Mouse (Mus musculus) forebrain, embryonic 11.5 days (tissue): ENCODE data around the gene Fyb2. TPM values are rescaled to one million over a fixed set of nuclear protein-coding genes. Genes with fewer than 3 reads are reported as not detected.

Source experiments
- ATAC-seq: fragments of 200-750 bp; cut with Nextera tagmentation; replicated peaks from 2 replicates; pipeline ENCODE4 v1.8.0; 2017; ENCODE audit warnings: moderate TSS enrichment; ENCODE audit not compliant: low FRiP score
- DNase-seq: peaks from one replicate; pipeline ENCODE4 v3.0.0-alpha.2; 2017; ENCODE audit warnings: low spot score
- H3K27ac ChIP-seq: fragments of 300-500 bp; sonication (generic); 2 replicates; pipeline ENCODE4 v1.5.1; 2014; ENCODE audit warnings: low read depth, low read length
- H3K27me3 ChIP-seq: fragments of 300-500 bp; sonication (generic); 2 replicates; pipeline ENCODE4 v1.6.1; 2014; ENCODE audit warnings: mild to moderate bottlenecking, low read length, mixed read lengths; ENCODE audit not compliant: control insufficient read depth, insufficient read depth
- H3K36me3 ChIP-seq: fragments of 300-500 bp; sonication (generic); 2 replicates; pipeline ENCODE4 v1.6.1; 2014; ENCODE audit warnings: mild to moderate bottlenecking, low read length, moderate library complexity, mixed read lengths; ENCODE audit not compliant: control insufficient read depth, insufficient read depth
- H3K4me1 ChIP-seq: fragments of 300-500 bp; sonication (generic); replicated peaks from 2 replicates; pipeline ENCODE4 v1.6.1; 2014; ENCODE audit warnings: low read length, mixed read lengths; ENCODE audit not compliant: control insufficient read depth, insufficient read depth
- H3K4me2 ChIP-seq: fragments of 300-500 bp; sonication (generic); 2 replicates; pipeline ENCODE4 v1.6.1; 2014; ENCODE audit warnings: low read depth, mild to moderate bottlenecking, low read length, moderate library complexity, mixed read lengths; ENCODE audit not compliant: severe bottlenecking
- H3K4me3 ChIP-seq: fragments of 300-500 bp; sonication (generic); 2 replicates; pipeline ENCODE4 v1.5.1; 2014; ENCODE audit warnings: low read depth, low read length
- H3K9ac ChIP-seq: fragments of 300-500 bp; sonication (generic); 2 replicates; pipeline ENCODE4 v1.6.1; 2014; ENCODE audit warnings: low read length
- H3K9me3 ChIP-seq: fragments of 300-500 bp; sonication (generic); 2 replicates; pipeline ENCODE4 v1.6.1; 2016; ENCODE audit warnings: low read length, mixed read lengths; ENCODE audit not compliant: control insufficient read depth
- WGBS: fragments of 180-500 bp; shearing (Covaris S2); extraction: QIAGEN DNeasy Blood & Tissue Kit; methylation state at CpG from one replicate; pipeline ENCODE4 v1.1.7; 2014; 5-methylcytosine and 5-hydroxymethylcytosine counted together
- polyA plus RNA-seq: library from polyadenylated mRNA; unstranded; fragments of >200 nt; fragmentation: Nextera tagmentation; extraction: Ambion mirVana; gene quantifications from 2 replicates; pipeline ENCODE4 v1.2.1, GENCODE M21; 2014

The Fyb2 gene
- polyA plus RNA-seq, 1 experiment from 2014 or later, result 0.17 TPM

DNA sequence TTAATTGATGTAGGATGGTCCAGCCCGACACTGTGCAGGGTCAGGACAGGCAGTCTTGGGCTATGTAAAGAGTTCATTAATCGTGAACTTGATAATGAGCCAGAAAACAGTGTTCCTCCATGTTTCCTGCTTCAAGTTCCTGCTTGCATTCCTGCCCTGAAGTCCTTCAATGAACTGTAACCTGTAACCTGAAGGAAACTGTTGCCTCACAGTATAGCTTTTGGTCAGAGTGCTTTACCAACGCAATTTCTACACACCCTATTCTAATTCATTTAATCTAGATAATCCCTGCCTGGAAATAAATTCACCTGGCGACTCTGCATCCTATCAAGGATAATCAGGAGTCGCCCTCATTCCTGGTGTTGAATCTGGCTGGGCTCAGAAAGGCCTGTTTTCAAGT, 12.1 kb downstream of the Fyb2 start:
- Histone ChIP-seq H3K27ac (no peak overlapping the region), H3K27me3 (no peaks in the 10 kb centered on the region), H3K4me1 (no peaks in the 10 kb centered on the region), H3K4me3 (no peak overlapping the region), H3K36me3 (no peaks in the 10 kb centered on the region), H3K9ac (no peak overlapping the region), H3K4me2 (no peak overlapping the region), H3K9me3 (no peaks in the 10 kb centered on the region)
- 87% methylated on average over 5 of the region's 5 CpGs for WGBS
- DNase-seq (no peak), ATAC-seq (no peak)

DNA sequence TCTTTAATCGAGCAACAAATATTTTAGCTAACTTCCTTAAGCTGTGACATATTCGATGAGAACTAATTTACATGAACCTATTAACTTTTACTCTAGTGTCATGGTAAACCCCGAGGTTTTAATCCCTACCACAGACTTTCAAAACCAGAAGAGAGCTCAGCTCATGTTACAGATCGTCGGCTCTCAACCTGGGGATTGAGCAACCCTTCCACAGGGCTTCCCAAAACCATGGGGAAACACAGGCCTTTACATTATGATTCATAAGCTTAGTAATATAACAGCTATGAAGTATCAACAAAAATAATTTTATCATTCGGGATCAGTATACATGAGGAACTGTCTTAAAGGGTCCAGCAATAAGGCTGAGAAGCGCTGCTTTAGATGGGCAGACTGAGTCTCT, 15.9 kb downstream of the Fyb2 start:
- no peak overlapping the region for H3K27ac ChIP-seq
- H3K4me2 ChIP-seq, result no peak overlapping the region
- 87% methylated on average over 7 of the region's 7 CpGs for WGBS
- no peak overlapping the region for H3K9ac ChIP-seq
- DNase-seq, result no peak
- no peaks in the 10 kb centered on the region for H3K36me3 ChIP-seq
- no peaks in the 10 kb centered on the region for H3K27me3 ChIP-seq
- H3K4me1 ChIP-seq, result no peaks in the 10 kb centered on the region
- H3K4me3 ChIP-seq, result no peak overlapping the region
- H3K9me3 ChIP-seq, result no peaks in the 10 kb centered on the region
- ATAC-seq, result no peak

DNA sequence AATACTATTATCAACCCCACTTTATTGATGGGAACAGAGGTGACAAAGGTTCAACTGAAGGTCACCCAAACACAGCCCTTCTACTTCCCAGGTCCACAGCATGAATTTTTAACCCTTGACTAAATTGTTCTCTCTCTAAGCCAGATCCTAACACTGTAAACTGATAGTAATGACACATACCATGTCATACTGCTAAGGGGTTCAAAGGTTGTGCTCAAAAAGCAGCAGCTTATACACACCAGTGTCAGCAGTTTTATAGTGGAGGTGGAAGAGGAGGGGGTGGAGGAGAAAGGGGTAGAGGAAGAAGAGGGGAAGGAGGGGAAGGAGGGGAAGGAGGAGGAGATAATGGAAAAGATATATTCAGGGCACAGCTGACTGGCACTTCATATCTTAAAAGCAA, 20.4 kb downstream of the Fyb2 start:
- H3K27me3 ChIP-seq, result no peaks in the 10 kb centered on the region
- no peaks in the 10 kb centered on the region for H3K9me3 ChIP-seq
- no peak for ATAC-seq

GRCm38 (mm10) chr4:104934997-104935396, 21.7 kb downstream of the Fyb2 start:
- DNase-seq (no peak), ATAC-seq (no peak)
- WGBS, result 80% methylated on average over 3 of the region's 3 CpGs
- H3K9ac ChIP-seq, result no peak overlapping the region
- no peaks in the 10 kb centered on the region for H3K27me3 ChIP-seq
- H3K4me1 ChIP-seq, result no peaks in the 10 kb centered on the region
- no peak overlapping the region for H3K4me2 ChIP-seq
- H3K9me3 ChIP-seq, result no peaks in the 10 kb centered on the region
- H3K4me3 ChIP-seq, result no peak overlapping the region
- H3K27ac ChIP-seq, result no peak overlapping the region
- no peaks in the 10 kb centered on the region for H3K36me3 ChIP-seq

More for the DNA sequence above, 20.4 kb downstream of the Fyb2 start:
- H3K4me2 ChIP-seq, result no peak overlapping the region
- no peaks in the 10 kb centered on the region for H3K4me1 ChIP-seq
- H3K9ac ChIP-seq, result no peak overlapping the region
- DNase-seq, result no peak
- H3K36me3 ChIP-seq, result no peaks in the 10 kb centered on the region
- H3K27ac ChIP-seq, result no peak overlapping the region
- H3K4me3 ChIP-seq, result no peak overlapping the region

DNA sequence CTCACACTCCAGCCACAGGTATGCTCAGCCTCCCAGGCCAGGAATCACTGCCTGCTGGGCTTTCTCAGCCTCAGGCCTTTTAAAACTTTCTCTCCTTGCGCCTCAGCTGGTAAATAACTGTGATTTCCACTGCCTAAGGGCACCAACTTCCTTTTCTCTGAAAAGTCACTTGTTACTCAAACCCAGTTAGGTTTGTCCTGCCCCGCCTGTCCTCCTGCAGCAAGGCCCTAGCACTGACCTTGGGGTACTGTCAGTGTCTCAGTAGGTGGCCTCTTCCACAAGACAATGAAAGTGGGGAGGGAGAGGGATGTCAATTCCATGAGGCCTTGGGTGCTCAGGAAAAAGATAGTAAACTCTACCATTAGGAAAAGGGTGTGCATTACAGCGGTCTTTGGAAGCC, 22.2 kb downstream of the Fyb2 start:
- H3K4me2 ChIP-seq, result no peak overlapping the region
- H3K27ac ChIP-seq, result no peak overlapping the region
- no peaks in the 10 kb centered on the region for H3K9me3 ChIP-seq
- no peak for ATAC-seq
- no peak for DNase-seq
- no peak overlapping the region for H3K4me3 ChIP-seq
- 78% methylated on average over 3 of the region's 3 CpGs for WGBS
- H3K4me1 ChIP-seq, result no peaks in the 10 kb centered on the region
- H3K36me3 ChIP-seq, result no peaks in the 10 kb centered on the region
- no peaks in the 10 kb centered on the region for H3K27me3 ChIP-seq
- H3K9ac ChIP-seq, result no peak overlapping the region

- no peaks in the 10 kb centered on the region for H3K9me3 ChIP-seq
- no peak overlapping the region for H3K9ac ChIP-seq
- H3K27me3 ChIP-seq, result no peaks in the 10 kb centered on the region
- no peaks in the 10 kb centered on the region for H3K36me3 ChIP-seq
- H3K4me1 ChIP-seq, result no peaks in the 10 kb centered on the region
- no peak for DNase-seq
- H3K27ac ChIP-seq, result no peak overlapping the region
- no peak overlapping the region for H3K4me2 ChIP-seq
- no peak overlapping the region for H3K4me3 ChIP-seq
- ATAC-seq, result no peak
- WGBS, result 63% methylated on average over 9 of the region's 9 CpGs
Observed at GRCm38 (mm10) chr4:104936011-104936410, 22.8 kb downstream of the Fyb2 start.

- Histone ChIP-seq H3K4me3 (no peak overlapping the region), H3K27me3 (no peaks in the 10 kb centered on the region), H3K36me3 (no peaks in the 10 kb centered on the region), H3K9ac (no peak overlapping the region), H3K4me2 (no peak overlapping the region), H3K4me1 (no peaks in the 10 kb centered on the region), H3K27ac (no peak overlapping the region), H3K9me3 (no peaks in the 10 kb centered on the region)
- no peak for DNase-seq
- ATAC-seq, result no peak
- WGBS, result 89% methylated on average over 6 of the region's 6 CpGs
Observed at GRCm38 (mm10) chr4:104939535-104939934, 26.3 kb downstream of the Fyb2 start.

DNA sequence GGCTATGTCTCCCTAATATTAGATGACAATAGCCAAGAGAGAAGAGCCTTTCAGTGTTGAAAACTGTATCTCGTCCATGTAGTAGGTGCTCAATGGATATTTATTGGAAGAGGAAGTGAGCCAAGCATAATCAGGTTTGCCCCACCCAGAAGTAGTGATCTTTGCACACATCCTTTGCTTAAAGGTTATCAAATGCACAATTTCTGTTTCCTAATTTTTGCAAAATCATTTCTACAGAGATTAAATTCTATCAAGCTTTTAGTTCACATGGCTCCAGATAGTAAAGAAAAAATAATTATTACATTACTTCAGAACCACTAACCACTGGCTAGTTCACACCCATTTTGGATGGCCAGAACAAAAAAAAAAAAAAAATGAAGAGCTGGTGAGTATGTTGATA, 28.6 kb downstream of the Fyb2 start:
- Histone ChIP-seq H3K27ac (no peak overlapping the region), H3K27me3 (no peaks in the 10 kb centered on the region), H3K4me2 (no peak overlapping the region), H3K36me3 (no peaks in the 10 kb centered on the region), H3K4me3 (no peak overlapping the region), H3K4me1 (no peaks in the 10 kb centered on the region), H3K9me3 (no peaks in the 10 kb centered on the region), H3K9ac (no peak overlapping the region)
- WGBS, result 80% methylated on average over 1 of the region's 1 CpGs
- ATAC-seq, result no peak
- no peak for DNase-seq

- H3K27me3 ChIP-seq, result no peaks in the 10 kb centered on the region
- ATAC-seq, result no peak
- no peak overlapping the region for H3K27ac ChIP-seq
- no peak overlapping the region for H3K9ac ChIP-seq
- H3K4me1 ChIP-seq, result no peaks in the 10 kb centered on the region
- WGBS, result 76% methylated on average over 1 of the region's 1 CpGs
- no peak for DNase-seq
- no peaks in the 10 kb centered on the region for H3K36me3 ChIP-seq
- no peak overlapping the region for H3K4me3 ChIP-seq
- H3K4me2 ChIP-seq, result no peak overlapping the region
- H3K9me3 ChIP-seq, result no peaks in the 10 kb centered on the region
Observed at GRCm38 (mm10) chr4:104944482-104944881, 31.2 kb downstream of the Fyb2 start.
